Mouse (Mus musculus): ENCODE results near the gene Mtfr1l. TPM values are rescaled to one million over a fixed set of nuclear protein-coding genes. Genes with fewer than 3 reads are reported as not detected.

The Mtfr1l gene
- 111 and 119 TPM in 2 replicates for polyA plus RNA-seq (2014; fragmentation: Nextera tagmentation; extraction: Ambion mirVana)

- no peaks in the 10 kb centered on the region for H3K9me3 ChIP-seq (ENCODE audit: control insufficient read depth, low read depth, low read length)
- no peaks in the 10 kb centered on the region for H3K27me3 ChIP-seq (ENCODE audit: control insufficient read depth, insufficient read depth, low read length)
- peak within 1 kb of the TSS; percentile 98 for H3K4me3 ChIP-seq (ENCODE audit: low read depth, low read length)
- H3K27ac ChIP-seq (ENCODE audit: low read length) = peak within 1 kb of the TSS; percentile 78
- WGBS = under 1% methylated on average over 71 of the region's 71 CpGs
- peaks cover 20% of the 10 kb centered on the region for H3K36me3 ChIP-seq (ENCODE audit: control insufficient read depth, insufficient read depth, low read length)
- peak within 1 kb of the TSS; percentile 97 for H3K4me2 ChIP-seq (replicated peaks; ENCODE audit: low read depth, low read length)
- peak within 1 kb of the TSS; percentile 87 for H3K9ac ChIP-seq (replicated peaks; ENCODE audit: low read depth, low read length)
- H3K4me1 ChIP-seq (ENCODE audit: control insufficient read depth, insufficient read depth, low read length) = peaks cover 16% of the 10 kb centered on the region
- ATAC-seq (ENCODE audit: insufficient number of reproducible peaks, insufficient read depth, low FRiP score, low read depth) = peak; percentile 98
These were observed at the start of gene Mtfr1l for GRCm38 (mm10) chr4:134534932-134535786. Gene Mtfr1l, minus strand, starts transcription at chr4:134535387.

GRCm38 (mm10) chr4:134583513-134583912 lies 48.3 kb upstream of the Mtfr1l start:
- Histone ChIP-seq H3K36me3 (ENCODE audit: control insufficient read depth, insufficient read depth, low read length) (no peaks in the 10 kb centered on the region), H3K9ac (replicated peaks; ENCODE audit: low read depth, low read length) (no peak overlapping the region), H3K9me3 (ENCODE audit: control insufficient read depth, low read depth, low read length) (no peaks in the 10 kb centered on the region), H3K4me1 (ENCODE audit: control insufficient read depth, insufficient read depth, low read length) (peaks cover 12% of the 10 kb centered on the region), H3K27ac (ENCODE audit: low read length) (no peak overlapping the region), H3K4me2 (replicated peaks; ENCODE audit: low read depth, low read length) (no peak overlapping the region), H3K4me3 (ENCODE audit: low read depth, low read length) (no peak overlapping the region), H3K27me3 (ENCODE audit: control insufficient read depth, insufficient read depth, low read length) (no peaks in the 10 kb centered on the region)
- no peak for ATAC-seq (ENCODE audit: insufficient number of reproducible peaks, insufficient read depth, low FRiP score, low read depth)
- 74% methylated on average over 3 of the region's 3 CpGs for WGBS

- 61% methylated on average over 8 of the region's 8 CpGs for WGBS
- H3K27ac ChIP-seq (ENCODE audit: low read length) = no peak overlapping the region
These were observed 46.2 kb upstream of the Mtfr1l start for GRCm38 (mm10) chr4:134581365-134581764.

GRCm38 (mm10) chr4:134580351-134581148 lies 45.4 kb upstream of the Mtfr1l start:
- H3K4me3 ChIP-seq (ENCODE audit: low read depth, low read length) = no peak overlapping the region
- H3K9me3 ChIP-seq (ENCODE audit: control insufficient read depth, low read depth, low read length) = no peaks in the 10 kb centered on the region
- no peak overlapping the region for H3K9ac ChIP-seq (replicated peaks; ENCODE audit: low read depth, low read length)
- no peak overlapping the region for H3K4me2 ChIP-seq (replicated peaks; ENCODE audit: low read depth, low read length)
- no peaks in the 10 kb centered on the region for H3K36me3 ChIP-seq (ENCODE audit: control insufficient read depth, insufficient read depth, low read length)
- 82% methylated on average over 15 of the region's 15 CpGs for WGBS
- no peak overlapping the region for H3K27ac ChIP-seq (ENCODE audit: low read length)
- no peaks in the 10 kb centered on the region for H3K27me3 ChIP-seq (ENCODE audit: control insufficient read depth, insufficient read depth, low read length)
- no peak for ATAC-seq (ENCODE audit: insufficient number of reproducible peaks, insufficient read depth, low FRiP score, low read depth)
- H3K4me1 ChIP-seq (ENCODE audit: control insufficient read depth, insufficient read depth, low read length) = peaks cover 13% of the 10 kb centered on the region

More at GRCm38 (mm10) chr4:134581365-134581764, 46.2 kb upstream of the Mtfr1l start:
- H3K4me3 ChIP-seq (ENCODE audit: low read depth, low read length) = no peak overlapping the region
- no peaks in the 10 kb centered on the region for H3K27me3 ChIP-seq (ENCODE audit: control insufficient read depth, insufficient read depth, low read length)
- H3K9ac ChIP-seq (replicated peaks; ENCODE audit: low read depth, low read length) = no peak overlapping the region
- no peaks in the 10 kb centered on the region for H3K36me3 ChIP-seq (ENCODE audit: control insufficient read depth, insufficient read depth, low read length)
- no peak for ATAC-seq (ENCODE audit: insufficient number of reproducible peaks, insufficient read depth, low FRiP score, low read depth)
- H3K4me1 ChIP-seq (ENCODE audit: control insufficient read depth, insufficient read depth, low read length) = peaks cover 13% of the 10 kb centered on the region
- no peak overlapping the region for H3K4me2 ChIP-seq (replicated peaks; ENCODE audit: low read depth, low read length)
- H3K9me3 ChIP-seq (ENCODE audit: control insufficient read depth, low read depth, low read length) = no peaks in the 10 kb centered on the region

- Histone ChIP-seq H3K36me3 (ENCODE audit: control insufficient read depth, insufficient read depth, low read length) (no peaks in the 10 kb centered on the region), H3K27me3 (ENCODE audit: control insufficient read depth, insufficient read depth, low read length) (no peaks in the 10 kb centered on the region), H3K4me2 (replicated peaks; ENCODE audit: low read depth, low read length) (no peak overlapping the region), H3K4me3 (ENCODE audit: low read depth, low read length) (no peak overlapping the region), H3K9ac (replicated peaks; ENCODE audit: low read depth, low read length) (no peak overlapping the region), H3K9me3 (ENCODE audit: control insufficient read depth, low read depth, low read length) (no peaks in the 10 kb centered on the region), H3K27ac (ENCODE audit: low read length) (no peak overlapping the region), H3K4me1 (ENCODE audit: control insufficient read depth, insufficient read depth, low read length) (peaks cover 13% of the 10 kb centered on the region)
- ATAC-seq (ENCODE audit: insufficient number of reproducible peaks, insufficient read depth, low FRiP score, low read depth) = no peak
- WGBS = 34% methylated on average over 5 of the region's 5 CpGs
These were observed 44.4 kb upstream of the Mtfr1l start for GRCm38 (mm10) chr4:134579620-134580019.

GRCm38 (mm10) chr4:134579212-134579611 lies 44.0 kb upstream of the Mtfr1l start:
- Histone ChIP-seq H3K4me1 (ENCODE audit: control insufficient read depth, insufficient read depth, low read length) (peaks cover 13% of the 10 kb centered on the region), H3K9me3 (ENCODE audit: control insufficient read depth, low read depth, low read length) (no peaks in the 10 kb centered on the region), H3K27me3 (ENCODE audit: control insufficient read depth, insufficient read depth, low read length) (no peaks in the 10 kb centered on the region), H3K36me3 (ENCODE audit: control insufficient read depth, insufficient read depth, low read length) (no peaks in the 10 kb centered on the region), H3K9ac (replicated peaks; ENCODE audit: low read depth, low read length) (no peak overlapping the region), H3K4me2 (replicated peaks; ENCODE audit: low read depth, low read length) (peak overlapping the region; percentile 16; the same call in 1 of the 2 replicates), H3K4me3 (ENCODE audit: low read depth, low read length) (no peak overlapping the region), H3K27ac (ENCODE audit: low read length) (no peak overlapping the region)
- ATAC-seq (ENCODE audit: insufficient number of reproducible peaks, insufficient read depth, low FRiP score, low read depth) = 0 out of 2 replicates have a peak, but pooled peaks have one; percentile 19
- 13% methylated on average over 11 of the region's 11 CpGs for WGBS

GRCm38 (mm10) chr4:134578407-134578806 lies 43.2 kb upstream of the Mtfr1l start:
- Histone ChIP-seq H3K36me3 (ENCODE audit: control insufficient read depth, insufficient read depth, low read length) (no peaks in the 10 kb centered on the region), H3K27ac (ENCODE audit: low read length) (no peak overlapping the region), H3K4me3 (ENCODE audit: low read depth, low read length) (no peak overlapping the region), H3K27me3 (ENCODE audit: control insufficient read depth, insufficient read depth, low read length) (no peaks in the 10 kb centered on the region), H3K9me3 (ENCODE audit: control insufficient read depth, low read depth, low read length) (no peaks in the 10 kb centered on the region), H3K4me2 (replicated peaks; ENCODE audit: low read depth, low read length) (no peak overlapping the region), H3K9ac (replicated peaks; ENCODE audit: low read depth, low read length) (no peak overlapping the region), H3K4me1 (ENCODE audit: control insufficient read depth, insufficient read depth, low read length) (peaks cover 13% of the 10 kb centered on the region)
- 60% methylated on average over 5 of the region's 5 CpGs for WGBS
- 0 out of 2 replicates have a peak, but pooled peaks have one; percentile 21 for ATAC-seq (ENCODE audit: insufficient number of reproducible peaks, insufficient read depth, low FRiP score, low read depth)

- H3K36me3 ChIP-seq (ENCODE audit: control insufficient read depth, insufficient read depth, low read length) = no peaks in the 10 kb centered on the region
- H3K27ac ChIP-seq (ENCODE audit: low read length) = no peak overlapping the region
- H3K9ac ChIP-seq (replicated peaks; ENCODE audit: low read depth, low read length) = no peak overlapping the region
- no peak overlapping the region for H3K4me3 ChIP-seq (ENCODE audit: low read depth, low read length)
- 67% methylated on average over 2 of the region's 2 CpGs for WGBS
- H3K9me3 ChIP-seq (ENCODE audit: control insufficient read depth, low read depth, low read length) = no peaks in the 10 kb centered on the region
- no peak overlapping the region for H3K4me2 ChIP-seq (replicated peaks; ENCODE audit: low read depth, low read length)
- ATAC-seq (ENCODE audit: insufficient number of reproducible peaks, insufficient read depth, low FRiP score, low read depth) = no peak
- peaks cover 13% of the 10 kb centered on the region for H3K4me1 ChIP-seq (ENCODE audit: control insufficient read depth, insufficient read depth, low read length)
- no peaks in the 10 kb centered on the region for H3K27me3 ChIP-seq (ENCODE audit: control insufficient read depth, insufficient read depth, low read length)
These were observed 42.1 kb upstream of the Mtfr1l start for GRCm38 (mm10) chr4:134577281-134577680.

All from stomach, embryonic 14.5 days (tissue).